30 mouse cellular contexts compared by ENCODE assay signal in the genomic region with DNA sequence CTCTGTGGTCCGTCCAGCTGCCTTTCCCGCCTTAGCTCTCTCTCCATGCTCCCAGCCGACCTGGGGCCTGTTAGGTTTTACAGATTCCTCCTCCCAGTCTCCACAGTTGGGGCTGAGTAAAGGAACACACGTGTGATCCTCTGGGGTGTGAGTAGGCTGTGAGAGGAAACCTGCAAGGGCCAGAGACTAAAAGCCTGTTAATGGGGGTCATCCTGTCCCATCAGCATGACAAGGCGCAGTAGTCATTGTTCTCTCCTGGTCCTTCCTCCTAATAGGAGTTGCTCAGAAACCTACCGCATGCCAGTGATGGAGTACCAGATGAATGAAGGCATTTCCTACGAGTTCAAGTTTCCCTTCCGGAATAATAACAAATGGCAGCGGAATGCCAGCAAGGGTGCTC.
DNase-seq lines count a peak whose midpoint lies in the region; ATAC-seq lines count a peak whose summit lies in the region.
"Had no signal": no experiment of that assay in that cellular context is flagged by ENCODE, and none has a peak within 500 bp of the region (broad histone marks: within the 10 kb centered on the region; RNA-seq: fewer than 3 reads in every experiment).

No protein-coding gene starts in this region.

- H3K4me3 ChIP-seq in hindbrain, embryonic 10.5 days, result no peak overlapping the region
- no peak overlapping the region for H3K4me3 ChIP-seq in hindbrain, embryonic 14.5 days (replicated peaks; ENCODE audit: low read length)
- no peak overlapping the region for H3K4me3 ChIP-seq in lung, embryonic 16.5 days (ENCODE audit: low read length)
- no peak overlapping the region for H3K4me3 ChIP-seq in limb, embryonic 15.5 days
- H3K4me3 ChIP-seq in forebrain, embryonic 12.5 days (replicated peaks), result no peak overlapping the region
- H3K4me3 ChIP-seq: embryonic facial prominence, embryonic 10.5 days; embryonic facial prominence, embryonic 15.5 days; forebrain, embryonic 13.5 days; heart, embryonic 13.5 days; limb, embryonic 12.5 days; liver, embryonic 12.5 days; megakaryocyte, embryonic 14.5 days had no signal

- ATAC-seq in hindbrain, embryonic 14.5 days (ENCODE audit: low FRiP score), result no peak
- ATAC-seq in lung, embryonic 16.5 days (ENCODE audit: low read depth), result peak; percentile 62
- ATAC-seq in limb, embryonic 15.5 days (ENCODE audit: insufficient number of reproducible peaks, low FRiP score, low TSS enrichment, low read depth), result no peak
- no peak for ATAC-seq in forebrain, embryonic 12.5 days (ENCODE audit: low FRiP score)
- ATAC-seq: forebrain, embryonic 13.5 days; hindbrain, embryonic 16.5 days; intestine, embryonic 16.5 days; liver, embryonic 12.5 days; liver, postnatal 0 days had no signal

- peaks cover 46% of the 10 kb centered on the region for H3K36me3 ChIP-seq in hindbrain, embryonic 10.5 days
- H3K36me3 ChIP-seq in hindbrain, embryonic 14.5 days (replicated peaks; ENCODE audit: control insufficient read depth, insufficient read depth), result peaks cover 9% of the 10 kb centered on the region; the same call in 1 of the 2 replicates
- H3K36me3 ChIP-seq in lung, embryonic 16.5 days (ENCODE audit: control insufficient read depth, insufficient read depth, low read length), result peaks cover 2% of the 10 kb centered on the region; the same call in 1 of the 2 replicates
- H3K36me3 ChIP-seq in limb, embryonic 15.5 days, result peaks cover 27% of the 10 kb centered on the region; the same call in 1 of the 2 replicates
- peaks cover 24% of the 10 kb centered on the region for H3K36me3 ChIP-seq in forebrain, embryonic 12.5 days (replicated peaks)

- no peak overlapping the region for H3K4me2 ChIP-seq in hindbrain, embryonic 14.5 days (replicated peaks)
- H3K4me2 ChIP-seq in lung, embryonic 16.5 days (ENCODE audit: low read depth, low read length), result no peak overlapping the region
- H3K4me2 ChIP-seq in limb, embryonic 15.5 days, result no peak overlapping the region
- H3K4me2 ChIP-seq in forebrain, embryonic 12.5 days, result no peak overlapping the region
- H3K4me2 ChIP-seq: embryonic facial prominence, embryonic 15.5 days; forebrain, embryonic 13.5 days; heart, embryonic 13.5 days; limb, embryonic 12.5 days; liver, embryonic 12.5 days had no signal

- WGBS in hindbrain, embryonic 10.5 days, result 80% methylated on average over 9 of the region's 9 CpGs
- 83% methylated on average over 9 of the region's 9 CpGs for WGBS in hindbrain, embryonic 14.5 days
- WGBS in lung, embryonic 16.5 days, result 72% methylated on average over 9 of the region's 9 CpGs
- 72% methylated on average over 9 of the region's 9 CpGs for WGBS in limb, embryonic 15.5 days
- 90% methylated on average over 9 of the region's 9 CpGs for WGBS in forebrain, embryonic 12.5 days

- H3K27me3 ChIP-seq in hindbrain, embryonic 10.5 days (ENCODE audit: insufficient read depth, poor library complexity, severe bottlenecking), result no peaks in the 10 kb centered on the region
- no peaks in the 10 kb centered on the region for H3K27me3 ChIP-seq in hindbrain, embryonic 14.5 days (ENCODE audit: control insufficient read depth, insufficient read depth, low read length)
- no peaks in the 10 kb centered on the region for H3K27me3 ChIP-seq in lung, embryonic 16.5 days (ENCODE audit: control insufficient read depth, insufficient read depth, low read depth, low read length)
- no peaks in the 10 kb centered on the region for H3K27me3 ChIP-seq in limb, embryonic 15.5 days
- H3K27me3 ChIP-seq in forebrain, embryonic 12.5 days, result no peaks in the 10 kb centered on the region
- H3K27me3 ChIP-seq: CH12.LX; embryonic facial prominence, embryonic 15.5 days; forebrain, embryonic 13.5 days; heart, embryonic 13.5 days; limb, embryonic 12.5 days; liver, embryonic 12.5 days; megakaryocyte, embryonic 14.5 days had no signal

- DNase-seq in hindbrain, embryonic 10.5 days (ENCODE audit: low spot score), result no peak
- DNase-seq in hindbrain, embryonic 14.5 days (ENCODE audit: low spot score), result no peak
- no peak for DNase-seq in lung, postnatal 14 days
- peak; percentile 63 for DNase-seq in ES-CJ7 (ENCODE audit: low read depth, low spot score)
- no peak for DNase-seq in left cerebral cortex, adult 11 months (ENCODE audit: low spot score)
- DNase-seq: adrenal gland, adult 8-10 months; cerebellum, adult 2 months; cerebellum, postnatal 14 days; gastrocnemius, postnatal 10 days; heart, postnatal 10 days; kidney, adult 8-10 months; kidney, postnatal 10 days; liver, postnatal 0 days; midbrain, embryonic 14.5 days; spleen, adult 18-20 months; thymus, adult 2 months; thymus, postnatal 36 days had no signal

- no peak overlapping the region for H3K9ac ChIP-seq in hindbrain, embryonic 14.5 days
- H3K9ac ChIP-seq in lung, embryonic 16.5 days (ENCODE audit: low read length), result no peak overlapping the region
- no peak overlapping the region for H3K9ac ChIP-seq in limb, embryonic 15.5 days
- H3K9ac ChIP-seq in forebrain, embryonic 12.5 days, result no peak overlapping the region
- H3K9ac ChIP-seq: embryonic facial prominence, embryonic 15.5 days; forebrain, embryonic 13.5 days; heart, embryonic 13.5 days; limb, embryonic 12.5 days; liver, embryonic 12.5 days; liver, postnatal 0 days had no signal

- no peaks in the 10 kb centered on the region for H3K9me3 ChIP-seq in hindbrain, embryonic 10.5 days
- no peaks in the 10 kb centered on the region for H3K9me3 ChIP-seq in hindbrain, embryonic 14.5 days (ENCODE audit: control insufficient read depth, low read length)
- no peaks in the 10 kb centered on the region for H3K9me3 ChIP-seq in lung, embryonic 16.5 days (ENCODE audit: control insufficient read depth, low read length)
- no peaks in the 10 kb centered on the region for H3K9me3 ChIP-seq in limb, embryonic 15.5 days
- H3K9me3 ChIP-seq in forebrain, embryonic 12.5 days, result no peaks in the 10 kb centered on the region
- H3K9me3 ChIP-seq: embryonic facial prominence, embryonic 10.5 days; embryonic facial prominence, embryonic 15.5 days; forebrain, embryonic 13.5 days; heart, embryonic 13.5 days; limb, embryonic 12.5 days; liver, embryonic 12.5 days; megakaryocyte, embryonic 14.5 days had no signal

- peaks cover 3% of the 10 kb centered on the region; the same call in 1 of the 2 replicates for H3K4me1 ChIP-seq in hindbrain, embryonic 10.5 days (replicated peaks)
- no peaks in the 10 kb centered on the region for H3K4me1 ChIP-seq in hindbrain, embryonic 14.5 days (replicated peaks; ENCODE audit: control insufficient read depth, insufficient read depth, low read length)
- peaks cover 19% of the 10 kb centered on the region for H3K4me1 ChIP-seq in lung, embryonic 16.5 days (replicated peaks; ENCODE audit: control insufficient read depth, insufficient read depth, low read length)
- peaks cover 15% of the 10 kb centered on the region for H3K4me1 ChIP-seq in limb, embryonic 15.5 days
- peaks cover 4% of the 10 kb centered on the region; the same call in 1 of the 2 replicates for H3K4me1 ChIP-seq in forebrain, embryonic 12.5 days

- 0 out of 2 replicates have a peak overlapping the region, but pooled peaks have one; percentile 23 for H3K27ac ChIP-seq in hindbrain, embryonic 10.5 days
- H3K27ac ChIP-seq in hindbrain, embryonic 14.5 days, result no peak overlapping the region
- H3K27ac ChIP-seq in lung, embryonic 16.5 days (ENCODE audit: low read length), result peak overlapping the region; percentile 24; the same call in 1 of the 2 replicates
- 0 out of 2 replicates have a peak overlapping the region, but pooled peaks have one; percentile 11 for H3K27ac ChIP-seq in limb, embryonic 15.5 days
- no peak overlapping the region for H3K27ac ChIP-seq in forebrain, embryonic 12.5 days
- H3K27ac ChIP-seq: embryonic facial prominence, embryonic 10.5 days; embryonic facial prominence, embryonic 15.5 days; forebrain, embryonic 13.5 days; heart, embryonic 13.5 days; limb, embryonic 12.5 days; liver, embryonic 12.5 days had no signal

Comparison
In these comparisons a context has a peak if more than half of its experiments do, and no peak if none do; other contexts are left out.
1. H3K27ac ChIP-seq: peak in hindbrain, embryonic 10.5 days (single experiment), lung, embryonic 16.5 days (single experiment) and limb, embryonic 15.5 days (single experiment); none in hindbrain, embryonic 14.5 days (single experiment) and forebrain, embryonic 12.5 days (single experiment).